Mouse (Mus musculus) stomach, postnatal 0 days (tissue): ENCODE results near the gene Myh15.

Source experiments
- CTCF ChIP-seq: IDR thresholded peaks from 2 replicates; pipeline ENCODE4 v1.5.1; 2016; ENCODE audit warnings: antibody characterized with exemption, low read depth, mild to moderate bottlenecking, moderate library complexity
- EP300 ChIP-seq: optimal IDR thresholded peaks from 2 replicates; pipeline ENCODE3; 2016; ENCODE audit warnings: antibody characterized with exemption

DNA sequence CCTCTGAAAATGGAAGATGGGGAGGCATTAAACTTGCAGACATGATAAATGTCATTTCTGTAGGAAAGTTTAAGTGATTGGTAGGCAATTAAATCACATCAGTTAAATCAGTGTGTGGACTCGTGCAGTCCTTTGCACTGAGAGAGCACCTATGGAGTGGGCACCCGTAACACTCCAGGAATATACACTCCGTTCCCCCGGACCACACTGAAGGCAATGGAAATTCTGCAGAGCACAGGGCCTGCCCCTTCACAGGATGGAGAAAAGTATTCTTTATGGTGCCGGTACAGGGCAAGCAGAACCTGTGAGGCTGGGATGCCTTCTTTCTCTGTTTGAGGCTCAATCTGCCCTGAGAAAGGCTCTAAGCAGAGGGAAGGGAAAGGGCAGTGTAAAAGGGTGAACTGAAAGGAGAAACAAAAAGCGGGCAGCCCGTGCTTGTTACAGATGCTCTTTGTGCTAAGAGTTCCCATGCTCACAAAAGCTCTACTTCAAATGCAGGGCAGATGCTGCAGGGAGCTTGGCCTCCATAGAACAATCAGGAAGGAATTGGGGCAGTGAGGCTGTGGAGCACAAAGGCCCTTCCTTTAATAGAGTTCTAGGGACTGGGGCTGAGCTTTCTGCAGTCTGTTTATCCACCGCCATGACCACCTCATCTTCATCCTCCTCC lies 118.6 kb downstream of the Myh15 start:
- TF ChIP-seq EP300: no peak
- no peak for TF ChIP-seq CTCF
